In genomic region chr14:54883154-54884021, GRCm38 (mm10) we compare ENCODE assay signal across 8 mouse cellular contexts. TPM values are rescaled to one million over a fixed set of nuclear protein-coding genes. Genes with fewer than 3 reads are reported as not detected.
DNase-seq lines count a peak whose midpoint lies in the region; ATAC-seq lines count a peak whose summit lies in the region.

TSS of gene Bcl2l2 (plus strand) at chr14:54883377.
TSS of gene Gm20521 (plus strand) at chr14:54883441.

- peak; percentile 83 for ATAC-seq in embryonic facial prominence, embryonic 12.5 days (ENCODE audit: insufficient number of reproducible peaks, insufficient read depth, low FRiP score, low TSS enrichment)
- ATAC-seq in limb, embryonic 13.5 days (ENCODE audit: low FRiP score, low read depth), result peak; percentile 90
- peak; percentile 89 for ATAC-seq in midbrain, embryonic 13.5 days

- peaks cover 18% of the 10 kb centered on the region for H3K4me1 ChIP-seq in embryonic facial prominence, embryonic 12.5 days
- peaks cover 22% of the 10 kb centered on the region for H3K4me1 ChIP-seq in limb, embryonic 13.5 days
- peaks cover 24% of the 10 kb centered on the region for H3K4me1 ChIP-seq in midbrain, embryonic 13.5 days (replicated peaks)

- peak within 1 kb of the TSS; percentile 85 for H3K9ac ChIP-seq in embryonic facial prominence, embryonic 12.5 days
- H3K9ac ChIP-seq in limb, embryonic 13.5 days, result peak within 1 kb of the TSS; percentile 86
- H3K9ac ChIP-seq in midbrain, embryonic 13.5 days (replicated peaks), result peak within 1 kb of the TSS; percentile 91

- H3K27me3 ChIP-seq in embryonic facial prominence, embryonic 12.5 days, result 0 out of 2 replicates have a peak, but pooled peaks cover under 1% of the 10 kb centered on the region
- H3K27me3 ChIP-seq in limb, embryonic 13.5 days, result peaks cover 7% of the 10 kb centered on the region
- peaks cover 6% of the 10 kb centered on the region; the same call in 1 of the 2 replicates for H3K27me3 ChIP-seq in midbrain, embryonic 13.5 days

- WGBS in embryonic facial prominence, embryonic 12.5 days, result under 1% methylated on average over 27 of the region's 27 CpGs
- under 1% methylated on average over 27 of the region's 27 CpGs for WGBS in limb, embryonic 13.5 days
- under 1% methylated on average over 27 of the region's 27 CpGs for WGBS in midbrain, embryonic 13.5 days

- H3K4me2 ChIP-seq in embryonic facial prominence, embryonic 12.5 days (replicated peaks), result peak within 1 kb of the TSS; percentile 84
- H3K4me2 ChIP-seq in limb, embryonic 13.5 days (replicated peaks), result peak within 1 kb of the TSS; percentile 86
- H3K4me2 ChIP-seq in midbrain, embryonic 13.5 days (replicated peaks), result peak within 1 kb of the TSS; percentile 79

- H3K4me3 ChIP-seq in embryonic facial prominence, embryonic 12.5 days, result peak within 1 kb of the TSS; percentile 66
- peak within 1 kb of the TSS; percentile 71 for H3K4me3 ChIP-seq in limb, embryonic 13.5 days
- peak within 1 kb of the TSS; percentile 71 for H3K4me3 ChIP-seq in midbrain, embryonic 13.5 days (replicated peaks)

- DNase-seq in thymus, postnatal 14 days, result peak; percentile 32
- DNase-seq in thymus, postnatal 10 days (ENCODE audit: low spot score in 2 of 2), result no peak
- peak; percentile 87 to 88 for DNase-seq in heart, adult 18-20 months
- peak; percentile 88 for DNase-seq in kidney, adult 11 months
- peak; percentile 29 for DNase-seq in spleen, adult 12 weeks (ENCODE audit: low spot score)

- H3K9me3 ChIP-seq in embryonic facial prominence, embryonic 12.5 days, result no peaks in the 10 kb centered on the region
- H3K9me3 ChIP-seq in limb, embryonic 13.5 days, result no peaks in the 10 kb centered on the region
- no peaks in the 10 kb centered on the region for H3K9me3 ChIP-seq in midbrain, embryonic 13.5 days

- peaks cover 20% of the 10 kb centered on the region; the same call in 1 of the 2 replicates for H3K36me3 ChIP-seq in embryonic facial prominence, embryonic 12.5 days
- peaks cover 14% of the 10 kb centered on the region for H3K36me3 ChIP-seq in limb, embryonic 13.5 days
- H3K36me3 ChIP-seq in midbrain, embryonic 13.5 days, result peaks cover 23% of the 10 kb centered on the region

- H3K27ac ChIP-seq in embryonic facial prominence, embryonic 12.5 days, result peak within 1 kb of the TSS; percentile 94
- peak within 1 kb of the TSS; percentile 95 for H3K27ac ChIP-seq in limb, embryonic 13.5 days
- H3K27ac ChIP-seq in midbrain, embryonic 13.5 days, result peak within 1 kb of the TSS; percentile 88

RNA-seq across cellular contexts. Expression of gene Bcl2l2, which starts in this region (rescaled TPM):
- polyA plus RNA-seq in embryonic facial prominence, embryonic 12.5 days (2016; fragmentation: Nextera tagmentation; extraction: Ambion mirVana), result 2.8 and 3.6 TPM in 2 replicates
- total RNA-seq in heart, adult 18-20 months (2021), result 10 to 100 TPM; 42.4 to 44.1 TPM
- polyA plus RNA-seq in limb, embryonic 13.5 days (2015; fragmentation: Nextera tagmentation; extraction: Ambion mirVana), result 4.0 and 4.4 TPM in 2 replicates
- 4.4 and 4.9 TPM in 2 replicates for polyA plus RNA-seq in midbrain, embryonic 13.5 days (2015; fragmentation: Nextera tagmentation; extraction: Ambion mirVana)

RNA-seq across cellular contexts. Expression of gene Gm20521, which starts in this region (rescaled TPM):
- polyA plus RNA-seq in embryonic facial prominence, embryonic 12.5 days (2016; fragmentation: Nextera tagmentation; extraction: Ambion mirVana), result 0.24 TPM in 1 of 2 replicates, not detected in the other
- 1 to 10 TPM; 6.6 to 9.0 TPM for total RNA-seq in heart, adult 18-20 months (2021)
- 0.13 and 0.42 TPM in 2 replicates for polyA plus RNA-seq in limb, embryonic 13.5 days (2015; fragmentation: Nextera tagmentation; extraction: Ambion mirVana)
- polyA plus RNA-seq in midbrain, embryonic 13.5 days (2015; fragmentation: Nextera tagmentation; extraction: Ambion mirVana), result 0.18 TPM in 1 of 2 replicates, not detected in the other

Comparison
In these comparisons a context has a peak if more than half of its experiments do, and no peak if none do; other contexts are left out.
1. DNase-seq: peak in thymus, postnatal 14 days (single experiment), heart, adult 18-20 months (2 of 2), kidney, adult 11 months (single experiment) and spleen, adult 12 weeks (single experiment); none in thymus, postnatal 10 days (0 of 2).
2. Peak in every context shown above with its lines, with median percentiles within 50 percentile points of each other: ATAC-seq, H3K27ac ChIP-seq, H3K4me2 ChIP-seq, H3K4me3 ChIP-seq and H3K9ac ChIP-seq.